Mouse (Mus musculus) limb, embryonic 14.5 days (tissue): Measurements from ENCODE around the gene Flywch1. TPM values are rescaled to one million over a fixed set of nuclear protein-coding genes. Genes with fewer than 3 reads are reported as not detected.

Source experiments
- ATAC-seq: fragments of 200-750 bp; cut with Nextera tagmentation; 2 replicates; pipeline ENCODE4 v1.8.0; 2017; ENCODE audit warnings: low read depth, moderate number of reproducible peaks, moderate TSS enrichment; ENCODE audit not compliant: low FRiP score
- DNase-seq: peaks from one replicate; pipeline ENCODE4 v3.0.0-alpha.2; 2015; ENCODE audit warnings: low spot score
- H3K27ac ChIP-seq: fragments of 300-500 bp; sonication (generic); replicated peaks from 2 replicates; pipeline ENCODE4 v1.5.1; 2014; ENCODE audit warnings: low read depth, mild to moderate bottlenecking, low read length, moderate library complexity, mixed read lengths
- H3K27me3 ChIP-seq: fragments of 300-500 bp; sonication (generic); 2 replicates; pipeline ENCODE4 v1.6.1; 2014; ENCODE audit warnings: low read length, mixed read lengths; ENCODE audit not compliant: control insufficient read depth, insufficient read depth
- H3K36me3 ChIP-seq: fragments of 300-500 bp; sonication (generic); 2 replicates; pipeline ENCODE4 v1.6.1; 2014; ENCODE audit warnings: mild to moderate bottlenecking, low read length, moderate library complexity, mixed read lengths; ENCODE audit not compliant: control insufficient read depth, insufficient read depth
- H3K4me1 ChIP-seq: fragments of 300-500 bp; sonication (generic); 2 replicates; pipeline ENCODE4 v1.6.1; 2014; ENCODE audit warnings: antibody characterized with exemption, low read length, mixed read lengths; ENCODE audit not compliant: control insufficient read depth, insufficient read depth
- H3K4me2 ChIP-seq: fragments of 300-500 bp; sonication (generic); replicated peaks from 2 replicates; pipeline ENCODE4 v1.6.1; 2014; ENCODE audit warnings: low read depth, mild to moderate bottlenecking, low read length, moderate library complexity; ENCODE audit not compliant: severe bottlenecking
- H3K4me3 ChIP-seq: fragments of 300-500 bp; sonication (generic); replicated peaks from 2 replicates; pipeline ENCODE4 v1.5.1; 2014; ENCODE audit warnings: low read length
- H3K9ac ChIP-seq: fragments of 300-500 bp; sonication (generic); 2 replicates; pipeline ENCODE4 v1.6.1; 2014; ENCODE audit warnings: mild to moderate bottlenecking, low read depth, low read length, moderate library complexity; ENCODE audit not compliant: severe bottlenecking
- H3K9me3 ChIP-seq: fragments of 300-500 bp; sonication (generic); 2 replicates; pipeline ENCODE4 v1.6.1; 2016; ENCODE audit warnings: low read length; ENCODE audit not compliant: control insufficient read depth
- POLR2A ChIP-seq: fragments of 200-500 bp; IDR thresholded peaks from 2 replicates; pipeline ENCODE4 v1.8.0; 2012; ENCODE audit warnings: inconsistent platforms, mild to moderate bottlenecking, moderate library complexity, borderline replicate concordance; ENCODE audit not compliant: insufficient read depth, insufficient read length; ENCODE audit errors: extremely low read depth
- WGBS: fragments of 180-500 bp; shearing (Covaris S2); extraction: QIAGEN DNeasy Blood & Tissue Kit; methylation state at CpG from one replicate; pipeline ENCODE4 v1.1.7; 2014; 5-methylcytosine and 5-hydroxymethylcytosine counted together
- polyA plus RNA-seq, 2 experiments: library from polyadenylated mRNA; depleted of rRNA in 1 of 2; stranded (reverse) in 1 of 2; unstranded in 1 of 2; fragments of >200 nt; fragmentation: Nextera tagmentation in 1 of 2; extraction: Ambion mirVana in 1 of 2; gene quantifications; 2 replicates each; pipeline versions ENCODE4 v1.2.1 to v1.2.3; 2012 to 2014

Gene Flywch1
- polyA plus RNA-seq, 2 experiments = 47.1 to 66.2 TPM

GRCm38 (mm10) chr17:23789749-23790268 lies 18.4 kb upstream of the Flywch1 start:
- WGBS = 18% methylated on average over 8 of the region's 8 CpGs
- H3K4me3 ChIP-seq = peak overlapping the region; percentile 45
- H3K27ac ChIP-seq = peak overlapping the region; percentile 89
- H3K36me3 ChIP-seq = peaks cover 5% of the 10 kb centered on the region; the same call in 1 of the 2 replicates
- DNase-seq (no peak), ATAC-seq (no peak)
- H3K27me3 ChIP-seq = no peaks in the 10 kb centered on the region
- H3K9me3 ChIP-seq = no peaks in the 10 kb centered on the region
- H3K4me2 ChIP-seq = peak overlapping the region; percentile 70
- H3K9ac ChIP-seq = peak overlapping the region; percentile 87
- TF ChIP-seq POLR2A = no peak
- H3K4me1 ChIP-seq = peaks cover 21% of the 10 kb centered on the region

GRCm38 (mm10) chr17:23788973-23789372 lies 17.6 kb upstream of the Flywch1 start:
- no peak for TF ChIP-seq POLR2A
- peaks cover 21% of the 10 kb centered on the region for H3K4me1 ChIP-seq
- peaks cover 4% of the 10 kb centered on the region; the same call in 1 of the 2 replicates for H3K36me3 ChIP-seq
- ATAC-seq = no peak
- no peak overlapping the region for H3K4me2 ChIP-seq
- no peak overlapping the region for H3K9ac ChIP-seq
- no peak for DNase-seq
- no peak overlapping the region for H3K4me3 ChIP-seq
- H3K27ac ChIP-seq = no peak overlapping the region
- 89% methylated on average over 4 of the region's 4 CpGs for WGBS
- no peaks in the 10 kb centered on the region for H3K27me3 ChIP-seq
- H3K9me3 ChIP-seq = no peaks in the 10 kb centered on the region

GRCm38 (mm10) chr17:23786510-23786931 lies 15.1 kb upstream of the Flywch1 start:
- Histone ChIP-seq H3K4me3 (peak overlapping the region; percentile 67), H3K4me1 (peaks cover 21% of the 10 kb centered on the region), H3K4me2 (peak overlapping the region; percentile 78), H3K27me3 (no peaks in the 10 kb centered on the region), H3K9me3 (no peaks in the 10 kb centered on the region), H3K27ac (0 out of 2 replicates have a peak overlapping the region, but pooled peaks have one; percentile 33), H3K9ac (0 out of 2 replicates have a peak overlapping the region, but pooled peaks have one; percentile 75), H3K36me3 (no peaks in the 10 kb centered on the region)
- DNase-seq = peak; percentile 25
- 18% methylated on average over 13 of the region's 13 CpGs for WGBS
- TF ChIP-seq POLR2A = no peak
- ATAC-seq = no peak

DNA sequence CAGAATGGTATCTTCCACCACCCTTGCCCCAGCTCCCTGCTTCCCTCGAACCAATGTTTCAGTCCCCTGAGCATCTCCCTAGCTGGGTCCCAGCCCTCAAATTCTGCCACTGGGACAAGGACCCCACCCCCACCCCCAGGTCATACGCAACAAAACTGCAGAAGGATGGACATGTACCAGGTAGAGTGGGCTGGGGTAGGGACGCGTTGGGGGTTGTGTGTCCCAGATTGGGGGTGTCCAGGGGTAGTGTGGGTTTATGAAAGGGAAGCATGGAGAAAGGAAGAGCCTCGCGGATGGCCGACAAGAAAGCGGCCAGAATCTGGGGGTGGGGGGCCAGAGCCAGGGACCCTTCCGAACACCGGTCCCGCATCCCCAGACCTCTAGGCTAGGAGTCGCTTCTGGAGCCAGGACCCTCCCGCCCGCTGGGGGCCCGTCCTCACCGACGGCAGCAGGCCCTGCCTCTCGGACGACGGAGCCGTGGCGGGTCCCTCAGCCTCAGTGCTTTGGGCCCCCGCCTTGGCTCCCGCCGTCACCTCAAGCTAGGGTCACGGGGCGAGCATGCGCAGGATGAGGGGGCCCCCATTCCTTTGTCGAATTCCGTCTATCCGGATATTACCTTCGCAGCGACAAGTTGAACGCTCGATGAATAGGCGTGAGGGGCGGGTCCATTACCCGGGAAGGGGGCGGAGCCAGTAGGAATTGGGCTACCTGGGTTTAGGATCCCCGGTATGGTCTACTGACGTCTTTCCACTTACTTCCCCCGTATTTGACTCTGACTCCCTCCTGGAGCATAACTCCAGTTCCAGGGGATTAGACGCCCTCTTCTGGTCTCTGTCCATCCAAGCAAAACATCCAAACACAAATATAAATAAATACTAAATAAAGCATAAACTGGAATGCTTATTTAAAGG lies 14.4 kb upstream of the Flywch1 start, which contains the start of gene Flywch2:
Flywch2 (minus strand) TSS at position 521 of the 911 bp plus-strand sequence.
- ATAC-seq (peak; percentile 86), DNase-seq (peak; percentile 86)
- H3K4me1 ChIP-seq = peaks cover 15% of the 10 kb centered on the region
- WGBS = 3% methylated on average over 43 of the region's 43 CpGs
- no peak for TF ChIP-seq POLR2A
- H3K4me3 ChIP-seq = peak within 1 kb of the TSS; percentile 67
- no peaks in the 10 kb centered on the region for H3K27me3 ChIP-seq
- H3K36me3 ChIP-seq = no peaks in the 10 kb centered on the region
- peak within 1 kb of the TSS; percentile 78 for H3K4me2 ChIP-seq
- peak within 1 kb of the TSS; percentile 75 for H3K9ac ChIP-seq
- H3K9me3 ChIP-seq = no peaks in the 10 kb centered on the region
- peak within 1 kb of the TSS; percentile 48 for H3K27ac ChIP-seq

DNA sequence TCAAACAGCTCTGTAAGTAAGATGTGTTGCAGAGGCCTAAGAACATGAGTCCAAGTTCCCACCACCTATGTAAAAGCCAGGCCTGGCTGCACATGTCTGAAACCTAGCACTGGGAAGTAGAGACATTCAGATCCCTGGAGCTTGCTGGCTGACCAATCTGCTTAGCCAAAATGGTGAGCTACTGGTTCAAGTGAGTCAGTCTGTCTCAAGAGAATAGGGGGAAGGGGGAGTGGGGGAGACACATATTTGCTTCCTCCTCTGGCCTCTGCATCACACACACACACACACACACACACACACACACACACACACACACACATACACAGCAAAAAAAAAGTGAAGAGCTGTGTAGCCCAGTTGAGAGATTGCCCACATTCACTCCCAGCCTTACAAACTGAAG lies 11.9 kb upstream of the Flywch1 start:
- Histone ChIP-seq H3K36me3 (no peaks in the 10 kb centered on the region), H3K9me3 (no peaks in the 10 kb centered on the region), H3K4me1 (peaks cover 7% of the 10 kb centered on the region; the same call in 1 of the 2 replicates), H3K27ac (no peak overlapping the region), H3K4me2 (no peak overlapping the region), H3K4me3 (no peak overlapping the region), H3K9ac (no peak overlapping the region), H3K27me3 (no peaks in the 10 kb centered on the region)
- no peak for TF ChIP-seq POLR2A
- DNase-seq (no peak), ATAC-seq (no peak)
